Mouse (Mus musculus): ENCODE measurements at regions not wholly inside any gene's neighbourhood (a gene's known extent, or its start where the extent isn't known, plus 50 kb on each side); places are given as distances from the start of the nearest gene placed in this dataset.

DNA sequence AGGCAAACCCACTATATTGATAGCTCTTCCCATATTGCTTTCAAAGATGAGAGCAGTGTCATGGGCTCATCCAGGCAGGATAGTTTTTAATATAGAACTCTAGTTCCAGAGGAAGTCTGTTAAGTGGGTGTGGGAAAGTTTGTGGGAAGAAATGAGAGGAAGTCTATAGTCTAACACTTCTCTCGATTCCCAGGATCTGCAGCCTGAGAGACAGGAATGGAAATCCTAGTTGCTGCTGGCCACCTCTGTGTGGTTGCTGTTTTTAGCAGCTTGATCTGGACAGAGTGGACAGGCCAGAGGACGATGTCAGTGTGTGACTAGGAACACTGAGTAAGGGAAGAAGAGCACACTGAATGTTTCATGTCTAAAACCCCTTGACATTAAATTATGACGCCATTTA lies 76.8 kb upstream of the Peli1 start:
- TF ChIP-seq EP300 (IDR thresholded peaks at IDR 0.05; ENCODE audit: low read depth) = no peak
- no peak for TF ChIP-seq CTCF (IDR thresholded peaks at IDR 0.05; ENCODE audit: low read depth)

Data from liver, postnatal 0 days (tissue).